Mouse (Mus musculus): ENCODE results near the gene Snx29.

Snx29 gene

GRCm38 (mm10) chr16:11664896-11665705, 342.4 kb downstream of the Snx29 start:
- no peak for TF ChIP-seq GATA4 (IDR thresholded peaks at IDR 0.05; ENCODE audit: insufficient replicate concordance, low read length)

DNA sequence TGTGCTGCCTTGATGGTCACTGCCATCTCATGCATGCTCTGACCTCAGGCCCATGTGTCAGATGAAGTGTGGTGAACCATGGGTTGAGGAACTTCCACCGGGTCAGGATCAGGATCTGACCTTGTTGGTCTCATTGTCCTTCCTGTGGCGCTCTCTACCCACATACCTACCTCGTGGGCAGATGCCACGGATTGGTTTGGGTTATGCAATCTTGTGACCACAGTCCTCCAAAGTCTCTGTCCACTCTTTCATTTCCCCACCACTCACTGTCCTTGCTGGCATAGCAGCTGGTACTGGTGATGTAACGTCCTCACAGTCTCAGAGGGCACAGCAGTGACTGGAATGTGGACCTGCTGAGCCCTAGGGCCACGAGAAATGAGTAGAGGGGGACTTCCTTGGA, 343.2 kb downstream of the Snx29 start:
- TF ChIP-seq GATA4 (IDR thresholded peaks at IDR 0.05; ENCODE audit: insufficient replicate concordance, low read length) = no peak

GRCm38 (mm10) chr16:11668375-11668774, 345.7 kb downstream of the Snx29 start:
- no peak for TF ChIP-seq GATA4 (IDR thresholded peaks at IDR 0.05; ENCODE audit: insufficient replicate concordance, low read length)

GRCm38 (mm10) chr16:11668878-11669277, 346.2 kb downstream of the Snx29 start:
- no peak for TF ChIP-seq GATA4 (IDR thresholded peaks at IDR 0.05; ENCODE audit: insufficient replicate concordance, low read length)

- TF ChIP-seq GATA4 (IDR thresholded peaks at IDR 0.05; ENCODE audit: insufficient replicate concordance, low read length) = no peak
Observed at GRCm38 (mm10) chr16:11670251-11670970, 347.7 kb downstream of the Snx29 start.

GRCm38 (mm10) chr16:11670971-11671310, 348.2 kb downstream of the Snx29 start:
- TF ChIP-seq GATA4 (IDR thresholded peaks at IDR 0.05; ENCODE audit: insufficient replicate concordance, low read length) = no peak

DNA sequence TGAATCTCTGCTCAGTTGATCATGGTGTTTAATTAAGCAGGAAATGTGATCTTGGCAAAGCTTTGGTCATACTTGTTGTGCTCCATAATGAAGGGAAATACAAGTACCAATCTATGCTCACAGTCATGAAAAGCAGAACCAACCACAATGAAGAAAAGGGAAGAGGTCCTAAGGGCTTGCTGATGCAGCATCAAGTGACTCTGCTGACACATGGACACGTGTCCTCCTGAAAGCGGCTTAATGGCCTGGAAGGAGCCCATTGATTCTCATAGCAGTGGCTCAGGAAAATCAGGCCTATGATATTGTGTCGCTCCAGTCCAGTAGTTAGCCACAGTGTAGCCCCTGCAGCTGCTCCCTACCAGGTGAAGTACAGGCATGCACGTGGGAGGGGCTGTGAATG, 353.3 kb downstream of the Snx29 start:
- no peak for TF ChIP-seq GATA4 (IDR thresholded peaks at IDR 0.05; ENCODE audit: insufficient replicate concordance, low read length)

DNA sequence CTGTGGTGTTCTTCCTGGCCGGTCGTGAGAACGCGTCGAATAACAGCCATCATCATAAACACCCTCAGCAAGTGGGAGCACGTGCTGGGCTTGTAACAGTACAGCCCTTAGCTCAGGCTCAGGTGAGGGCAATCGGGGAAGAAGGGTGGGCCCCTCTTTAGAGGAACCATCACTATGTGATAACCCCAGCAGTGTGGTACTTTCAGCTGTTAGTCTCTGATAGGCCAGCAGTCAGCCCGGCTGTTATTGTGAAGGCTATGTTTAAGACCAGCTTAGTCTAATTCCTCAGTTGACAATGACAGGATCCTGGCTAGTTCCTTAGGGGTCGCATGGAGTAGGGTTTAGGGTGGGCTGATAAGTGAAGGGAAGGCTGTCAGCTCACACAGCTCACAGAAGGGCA, 362.6 kb downstream of the Snx29 start:
- TF ChIP-seq GATA4 (IDR thresholded peaks at IDR 0.05; ENCODE audit: insufficient replicate concordance, low read length) = no peak

DNA sequence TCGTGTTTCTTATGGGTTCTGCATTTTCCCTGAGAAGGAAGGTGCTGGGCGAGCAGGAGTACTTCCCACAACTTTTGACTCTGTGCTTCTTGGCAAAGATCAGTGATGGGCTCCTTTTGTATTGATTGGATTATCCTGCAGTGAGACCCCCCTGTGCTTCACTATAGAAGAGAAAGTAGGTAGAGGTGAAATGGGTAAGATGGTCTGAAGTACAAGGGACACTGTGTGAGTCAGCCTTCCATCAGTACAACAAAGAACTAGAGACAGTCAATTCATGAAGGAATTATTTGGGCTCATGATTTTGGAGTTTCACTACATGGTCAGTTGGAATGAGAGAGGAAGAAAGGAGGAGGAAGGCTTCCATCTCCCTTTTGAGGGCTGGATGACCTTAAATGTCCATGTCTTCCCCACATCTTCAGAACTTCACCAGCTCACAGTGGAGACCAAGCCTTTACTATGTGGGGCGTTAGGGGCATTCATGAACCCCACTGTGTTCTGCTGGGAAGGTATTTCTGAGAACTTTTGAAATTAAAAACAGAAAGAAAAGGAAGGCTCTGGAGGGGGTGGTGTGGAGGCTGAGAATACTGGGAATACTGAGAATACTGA, 363.1 kb downstream of the Snx29 start:
- TF ChIP-seq GATA4 (IDR thresholded peaks at IDR 0.05; ENCODE audit: insufficient replicate concordance, low read length) = no peak

DNA sequence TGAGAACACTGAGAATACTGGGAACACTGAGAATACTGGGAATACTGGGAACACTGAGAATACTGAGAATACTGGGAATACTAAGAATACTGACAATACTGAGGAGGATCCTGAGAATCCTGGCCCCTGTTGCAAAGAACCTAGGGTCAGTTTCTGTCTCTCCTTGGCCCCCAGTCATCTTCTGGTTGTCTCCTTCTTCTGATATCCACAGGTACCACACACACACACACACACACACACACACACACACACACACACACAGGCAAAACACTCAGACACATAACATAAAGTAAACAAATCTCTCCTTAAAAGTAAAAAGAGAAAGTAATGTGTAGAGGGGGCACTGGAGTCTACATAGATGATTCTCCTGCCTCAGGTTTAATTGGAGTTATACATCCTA, 365.1 kb downstream of the Snx29 start:
- no peak for TF ChIP-seq GATA4 (IDR thresholded peaks at IDR 0.05; ENCODE audit: insufficient replicate concordance, low read length)

GRCm38 (mm10) chr16:11688281-11689005, 365.7 kb downstream of the Snx29 start:
- no peak for TF ChIP-seq GATA4 (IDR thresholded peaks at IDR 0.05; ENCODE audit: insufficient replicate concordance, low read length)

DNA sequence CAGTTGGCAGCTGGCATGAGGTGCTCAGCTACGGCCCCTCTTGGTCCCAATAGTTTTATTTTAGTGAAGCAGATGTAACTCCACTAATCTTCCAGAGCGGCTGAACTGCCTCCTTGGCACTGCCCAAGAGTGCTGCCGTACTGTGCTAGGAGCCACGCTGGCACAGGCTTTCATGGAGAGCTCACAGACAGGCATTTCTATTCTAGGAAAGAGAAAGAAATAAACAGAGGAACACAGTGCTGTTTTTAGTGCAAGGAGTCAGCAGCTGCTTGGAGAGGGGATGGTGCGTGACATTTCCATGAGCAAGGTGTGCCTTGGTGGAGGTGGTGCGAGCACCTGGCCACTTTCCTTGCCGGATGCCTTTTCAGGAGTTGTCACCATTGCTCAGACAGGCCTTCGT, 367.4 kb downstream of the Snx29 start:
- TF ChIP-seq GATA4 (IDR thresholded peaks at IDR 0.05; ENCODE audit: insufficient replicate concordance, low read length) = no peak

DNA sequence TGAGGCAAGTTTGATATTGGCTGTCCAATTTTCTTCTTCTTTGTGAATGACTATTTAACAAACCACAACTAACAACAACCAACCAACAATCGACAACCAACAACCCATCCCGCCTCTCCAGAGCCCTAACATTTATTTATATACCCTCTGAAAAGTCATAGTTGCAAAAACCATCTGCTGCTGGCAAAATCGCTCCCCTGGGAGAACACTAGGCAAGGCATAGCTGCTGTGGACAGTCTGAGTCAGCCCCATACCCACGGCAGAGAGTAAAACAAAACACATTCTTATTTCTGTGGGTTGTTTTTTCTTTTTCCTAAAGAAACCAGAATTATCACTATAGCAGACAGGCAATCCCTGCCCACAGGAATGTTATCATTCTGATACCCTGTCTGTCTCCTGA, 368.0 kb downstream of the Snx29 start:
- TF ChIP-seq GATA4 (IDR thresholded peaks at IDR 0.05; ENCODE audit: insufficient replicate concordance, low read length) = no peak

DNA sequence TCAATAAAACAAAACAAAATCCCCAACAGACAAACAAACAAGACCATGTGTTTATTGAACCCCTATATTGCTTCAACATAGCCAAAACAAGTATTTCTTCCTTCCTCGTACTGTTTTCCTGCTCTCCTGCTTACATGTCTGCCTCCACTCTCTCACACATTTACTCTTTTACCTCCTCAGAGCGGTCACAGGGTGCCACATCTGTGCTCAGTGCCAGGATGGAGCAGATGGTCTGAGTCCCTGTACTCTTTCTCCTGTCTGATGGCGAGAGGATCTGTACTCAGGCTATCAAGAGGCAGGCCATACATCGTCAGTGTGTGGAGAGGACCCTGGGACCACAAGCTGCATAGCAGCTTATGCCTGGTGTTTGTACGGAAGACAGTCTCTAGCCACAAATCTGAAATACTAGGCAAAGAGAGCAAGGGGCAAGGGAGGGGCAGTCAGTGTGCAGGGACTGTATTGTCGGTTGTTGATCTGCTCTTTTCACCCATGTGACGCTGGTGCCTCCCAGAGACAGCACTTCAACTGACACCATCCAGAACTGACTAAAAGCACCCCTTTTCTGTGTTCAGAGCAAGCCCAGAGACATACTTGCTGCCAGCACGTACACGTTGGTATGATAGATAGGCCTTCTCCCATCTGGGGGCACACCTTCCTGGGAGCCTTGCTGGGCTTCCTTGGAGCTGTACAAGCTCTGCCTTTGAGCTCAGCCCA, 368.9 kb downstream of the Snx29 start:
- no peak for TF ChIP-seq GATA4 (IDR thresholded peaks at IDR 0.05; ENCODE audit: insufficient replicate concordance, low read length)

DNA sequence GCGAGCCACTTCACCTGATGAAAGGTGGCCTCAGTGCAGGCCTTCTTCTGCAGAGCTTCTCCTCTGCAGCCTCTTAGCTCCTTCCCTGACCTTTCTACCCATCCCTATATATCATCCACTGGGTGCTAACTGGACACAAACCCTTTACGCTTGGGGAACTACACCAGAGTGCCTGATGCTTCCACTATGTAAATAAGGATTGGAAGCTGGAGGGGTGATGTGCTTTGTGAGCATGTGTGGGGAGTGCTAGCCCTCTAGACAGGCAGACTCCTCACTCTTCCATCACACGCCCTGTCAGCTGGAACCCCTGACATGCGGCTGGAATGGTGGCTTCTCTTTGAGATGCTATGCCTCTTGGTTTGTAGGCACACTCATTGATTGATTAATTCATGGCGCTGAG, 370.0 kb downstream of the Snx29 start:
- no peak for TF ChIP-seq GATA4 (IDR thresholded peaks at IDR 0.05; ENCODE audit: insufficient replicate concordance, low read length)
